Mouse (Mus musculus): ENCODE results near the gene Cpe.
A peak's percentile ranks its signal among the peaks of the same experiment; 100 is the strongest.

The Cpe gene

GRCm38 (mm10) chr8:64692651-64693201 lies at the start of gene Cpe:
Gene Cpe (minus strand): TSS chr8:64693054.
- peak; percentile 98 for DNase-seq

- peak; percentile 48 for DNase-seq
Observed at GRCm38 (mm10) chr8:64740547-64741211, 47.8 kb upstream of the Cpe start.

GRCm38 (mm10) chr8:64738916-64739315 lies 46.1 kb upstream of the Cpe start:
- DNase-seq: peak; percentile 23

GRCm38 (mm10) chr8:64736767-64737323 lies 44.0 kb upstream of the Cpe start:
- peak; percentile 51 for DNase-seq

GRCm38 (mm10) chr8:64735161-64735560 lies 42.3 kb upstream of the Cpe start:
- DNase-seq: peak; percentile 49

- DNase-seq: peak; percentile 100
Observed at GRCm38 (mm10) chr8:64733271-64733943, 40.6 kb upstream of the Cpe start, which contains the start of gene Msmo1. Gene Msmo1 (minus strand): TSS chr8:64733792.

- DNase-seq: peak; percentile 71
Observed at GRCm38 (mm10) chr8:64732596-64732995, 39.7 kb upstream of the Cpe start.

GRCm38 (mm10) chr8:64728156-64728555 lies 35.3 kb upstream of the Cpe start:
- DNase-seq: peak; percentile 17

- DNase-seq: peak; percentile 93
Observed at GRCm38 (mm10) chr8:64726190-64726695, 33.4 kb upstream of the Cpe start.

- peak; percentile 5 for DNase-seq
Observed at GRCm38 (mm10) chr8:64723206-64723605, 30.4 kb upstream of the Cpe start.

GRCm38 (mm10) chr8:64717868-64718267 lies 25.0 kb upstream of the Cpe start:
- peak; percentile 11 for DNase-seq

- DNase-seq: peak; percentile 70
Observed at GRCm38 (mm10) chr8:64712499-64712898, 19.6 kb upstream of the Cpe start.

GRCm38 (mm10) chr8:64711544-64711943 lies 18.7 kb upstream of the Cpe start:
- DNase-seq: peak; percentile 2

GRCm38 (mm10) chr8:64707481-64707880 lies 14.6 kb upstream of the Cpe start:
- DNase-seq: peak; percentile 23

- DNase-seq: peak; percentile 59
Observed at GRCm38 (mm10) chr8:64703191-64703590, 10.3 kb upstream of the Cpe start.

GRCm38 (mm10) chr8:64691591-64692401 lies 1.1 kb downstream of the Cpe start:
- no peak for DNase-seq

- peak; percentile 80 for DNase-seq
Observed at GRCm38 (mm10) chr8:64690845-64691244, 2.0 kb downstream of the Cpe start.

GRCm38 (mm10) chr8:64690306-64690705 lies 2.5 kb downstream of the Cpe start:
- DNase-seq: peak; percentile 86

GRCm38 (mm10) chr8:64688741-64689140 lies 4.1 kb downstream of the Cpe start:
- DNase-seq: peak; percentile 8

GRCm38 (mm10) chr8:64688161-64688560 lies 4.7 kb downstream of the Cpe start:
- DNase-seq: peak; percentile 92

GRCm38 (mm10) chr8:64682501-64682900 lies 10.4 kb downstream of the Cpe start:
- DNase-seq: peak; percentile 84

- DNase-seq: peak; percentile 64
Observed at GRCm38 (mm10) chr8:64676381-64676780, 16.5 kb downstream of the Cpe start.

All from heart, adult 11 months (tissue).